Mouse (Mus musculus) lung, adult 2 months (tissue): ENCODE measurements around the gene 1700020N15Rik. TPM values are rescaled to one million over a fixed set of nuclear protein-coding genes. Genes with fewer than 3 reads are reported as not detected.
"Not testable (repeated sequence)": the region's sequence is repeated elsewhere in the genome, so short reads cannot be mapped to it uniquely, and the experiment has no call there.

Experiments used
- DNase-seq: peaks from one replicate; pipeline ENCODE4 v3.0.0; 2022
- H3K4me1 ChIP-seq: fragments of 200-500 bp; 2 replicates; pipeline ENCODE4 v1.6.1; 2011; ENCODE audit warnings: low read length; ENCODE audit not compliant: control insufficient read depth, insufficient read depth
- H3K4me3 ChIP-seq: fragments of 200-500 bp; replicated peaks from 2 replicates; pipeline ENCODE3; 2011; ENCODE audit warnings: low read depth, mild to moderate bottlenecking, control low read depth, low read length; ENCODE audit errors: extremely low read depth
- CTCF ChIP-seq: fragments of 200-500 bp; IDR thresholded peaks from 2 replicates; pipeline ENCODE4 v1.5.1; 2011; ENCODE audit warnings: mild to moderate bottlenecking, low read length, control low read depth; ENCODE audit not compliant: insufficient read depth
- POLR2A ChIP-seq: fragments of 200-500 bp; IDR thresholded peaks from 2 replicates; pipeline ENCODE4 v1.6.1; 2011; ENCODE audit warnings: low read depth, mild to moderate bottlenecking, control low read depth, low read length, borderline replicate concordance; ENCODE audit errors: extremely low read depth
- WGBS: fragments of 180-500 bp; shearing (Covaris S2); methylation state at CpG from one replicate; pipeline ENCODE4 v1.1.7; 2018; 5-methylcytosine and 5-hydroxymethylcytosine counted together
- polyA plus RNA-seq: library from polyadenylated mRNA; depleted of rRNA; stranded (reverse); fragments of >200 nt; gene quantifications from 2 replicates; pipeline ENCODE4 v1.2.3, GENCODE M21; 2012; rRNA removed

The 1700020N15Rik gene
- not detected in 2 replicates for polyA plus RNA-seq

GRCm38 (mm10) chrX:69945000-69945399 lies at the start of gene 1700020N15Rik:
Gene 1700020N15Rik, plus strand, starts transcription at chrX:69945300.
- WGBS, result 57% methylated on average over 5 of the region's 5 CpGs
- not testable (repeated sequence) for H3K4me3 ChIP-seq, DNase-seq, H3K4me1 ChIP-seq

- Histone ChIP-seq H3K4me1 (no peaks in the 10 kb centered on the region), H3K4me3 (no peak overlapping the region)
- 82% methylated on average over 2 of the region's 2 CpGs for WGBS
- no peak for DNase-seq
- no peak for TF ChIP-seq CTCF
- TF ChIP-seq POLR2A, result no peak
Observed at GRCm38 (mm10) chrX:69976790-69977579, 31.9 kb downstream of the 1700020N15Rik start.
